In genomic region chr11:118289999-118290889, GRCm38 (mm10) we compare ENCODE assay signal across 8 mouse cellular contexts. TPM values are rescaled to one million over a fixed set of nuclear protein-coding genes. Genes with fewer than 3 reads are reported as not detected.
DNase-seq lines count a peak whose midpoint lies in the region; ATAC-seq lines count a peak whose summit lies in the region.

Gene Usp36, minus strand, starts transcription at chr11:118290244.

- H3K27me3 ChIP-seq in intestine, embryonic 14.5 days (replicated peaks; ENCODE audit: control insufficient read depth, insufficient read depth, low read length): no peaks in the 10 kb centered on the region

- no peaks in the 10 kb centered on the region for H3K9me3 ChIP-seq in intestine, embryonic 14.5 days (ENCODE audit: control insufficient read depth, low read length)

- peak; percentile 98 for ATAC-seq in intestine, embryonic 14.5 days (replicated peaks; ENCODE audit: low FRiP score, low TSS enrichment, low read depth)

- intact Hi-C loops in left cerebral cortex, postnatal 14 days (cut with DNase I): loop anchor here (2.0 kb wide), 1 partner anchor 65 kb away; the partner anchor contains the start of gene Timp2

- peak within 1 kb of the TSS; percentile 89 for H3K9ac ChIP-seq in intestine, embryonic 14.5 days (ENCODE audit: low read length)

- peaks cover 24% of the 10 kb centered on the region for H3K36me3 ChIP-seq in intestine, embryonic 14.5 days (ENCODE audit: control insufficient read depth, insufficient read depth, low read length)

- peak within 1 kb of the TSS; percentile 92 for H3K4me3 ChIP-seq in intestine, embryonic 14.5 days (ENCODE audit: low read depth, low read length)

- 1% methylated on average over 68 of the region's 68 CpGs for WGBS in intestine, embryonic 14.5 days

- peak; percentile 99 for DNase-seq in adrenal gland, adult 18-20 months (ENCODE audit: low spot score in 2 of 2)
- DNase-seq in embryo, embryonic 11 days: peak; percentile 100
- peak; percentile 100 for DNase-seq in gastrocnemius, postnatal 25 days
- peak; percentile 97 for DNase-seq in intestine, embryonic 14.5 days (ENCODE audit: low spot score)
- DNase-seq in left cerebral cortex, postnatal 14 days (ENCODE audit: low spot score in 2 of 2): peak; percentile 100
- DNase-seq in mesoderm, embryonic 11.5 days (ENCODE audit: low read depth, low spot score): peak; percentile 100
- peak; percentile 100 for DNase-seq in right cerebral cortex, postnatal 36 days (ENCODE audit: low spot score in 2 of 2)
- peak; percentile 99 for DNase-seq in yolk sac, embryonic 10.5 days (ENCODE audit: low spot score)

- peak within 1 kb of the TSS; percentile 83 for H3K4me2 ChIP-seq in intestine, embryonic 14.5 days (ENCODE audit: low read length)

- H3K4me1 ChIP-seq in intestine, embryonic 14.5 days (replicated peaks; ENCODE audit: control insufficient read depth, insufficient read depth, low read length): peaks cover 18% of the 10 kb centered on the region

- peak within 1 kb of the TSS; percentile 81 for H3K27ac ChIP-seq in intestine, embryonic 14.5 days (ENCODE audit: low read depth)

RNA-seq across cellular contexts. Expression of gene Usp36, which starts in this region (rescaled TPM):
- total RNA-seq in adrenal gland, adult 18-20 months (2021): 10 to 100 TPM; 24.5 to 25.5 TPM
- 10 to 100 TPM; 11.9 to 12.8 TPM for total RNA-seq in gastrocnemius, postnatal 25 days (2021)
- 18.1 and 18.8 TPM in 2 replicates for polyA plus RNA-seq in intestine, embryonic 14.5 days (2014; fragmentation: Nextera tagmentation; extraction: Ambion mirVana)
- total RNA-seq in left cerebral cortex, postnatal 14 days (2021): 10 to 100 TPM; 24.8 to 26.3 TPM

Comparison
In these comparisons a context has a peak if more than half of its experiments do, and no peak if none do; other contexts are left out.
1. Peak in every context shown above with its lines: DNase-seq, ATAC-seq, H3K4me3 ChIP-seq and H3K27ac ChIP-seq.